Mouse (Mus musculus) neural tube, embryonic 10.5 days (tissue): ENCODE measurements at regions not wholly inside any gene's neighbourhood (a gene's known extent, or its start where the extent isn't known, plus 50 kb on each side); places are given as distances from the start of the nearest gene placed in this dataset.

Experiments
- DNase-seq: peaks from one replicate; pipeline ENCODE4 v3.0.0-alpha.2; 2017; ENCODE audit warnings: low spot score; ENCODE audit errors: extremely low spot score

DNA sequence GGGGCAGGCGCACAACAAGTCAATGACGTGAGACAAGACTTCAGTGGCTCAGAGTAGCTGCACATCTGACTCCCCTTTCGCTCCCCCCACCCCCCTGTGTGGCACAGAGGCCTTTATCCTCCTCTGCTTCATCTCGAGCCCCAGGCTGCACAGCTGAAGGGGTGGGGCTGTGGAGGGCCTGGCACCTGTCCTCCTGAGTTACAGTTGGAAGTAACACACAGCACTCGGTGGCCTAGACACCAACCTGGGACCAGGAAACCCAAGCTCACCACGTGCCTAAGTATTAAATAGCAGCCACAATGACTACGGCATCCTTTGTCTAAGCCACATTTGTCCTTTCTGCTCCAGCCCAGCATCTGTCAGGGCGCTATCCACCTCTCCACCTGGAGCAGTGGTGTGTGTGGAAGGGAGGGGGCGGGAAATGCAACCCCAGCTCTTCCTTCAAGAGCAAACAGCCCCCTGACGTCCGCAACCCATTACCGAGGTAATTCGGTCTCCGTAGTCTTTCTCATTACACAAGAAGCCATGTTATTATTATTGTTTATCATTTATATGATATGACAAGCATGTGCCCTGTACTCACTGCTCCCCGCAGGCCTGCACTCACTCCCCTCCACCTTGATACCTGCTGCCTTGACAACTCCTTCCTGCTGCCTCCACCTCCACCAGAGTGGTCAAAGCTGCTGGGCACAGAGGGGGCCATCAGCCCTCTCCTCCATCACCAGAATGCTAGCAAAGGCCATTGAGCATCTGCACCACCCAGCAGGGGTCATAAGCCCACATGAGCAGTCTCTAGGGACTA, 73.7 kb upstream of the Igsf21 start:
- no peak for DNase-seq

DNA sequence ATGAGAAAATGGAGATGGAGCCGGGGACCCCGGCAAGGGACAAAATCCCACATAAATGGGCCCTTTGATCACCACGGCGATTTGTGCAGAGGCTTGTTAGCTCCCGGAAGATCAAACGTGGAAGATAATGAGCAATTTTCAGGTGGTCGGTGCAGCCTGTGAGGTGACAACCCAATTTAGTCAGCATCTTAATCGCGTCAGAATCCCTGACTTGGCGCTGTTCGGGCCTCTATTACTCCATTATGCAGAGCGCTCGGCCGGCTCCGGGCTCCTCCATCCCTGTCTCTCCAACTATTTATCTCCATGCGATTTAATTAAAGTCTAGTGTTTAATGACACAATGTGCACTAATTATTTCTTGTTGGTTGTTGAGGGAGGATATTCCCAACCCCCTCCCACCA, 66.1 kb upstream of the Igsf21 start:
- no peak for DNase-seq

DNA sequence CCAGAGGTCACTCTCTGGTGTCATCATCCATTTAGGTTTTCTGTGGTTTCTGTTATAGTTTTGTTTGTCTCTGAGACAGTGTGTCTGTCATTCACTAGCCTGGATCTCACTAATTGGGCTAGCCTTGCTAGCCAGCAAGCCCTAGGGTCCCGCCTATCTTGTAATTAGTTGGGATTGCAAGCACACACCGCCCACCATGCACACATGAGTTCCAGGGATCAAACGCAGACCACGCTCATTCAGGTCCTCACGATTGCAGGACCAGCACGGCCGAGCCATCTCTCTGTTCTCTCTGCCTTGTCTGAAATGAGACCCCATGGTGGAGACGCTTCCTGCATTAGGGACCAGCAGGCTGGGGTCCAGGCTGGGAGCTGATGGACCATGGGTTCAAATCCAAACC, 60.9 kb upstream of the Igsf21 start:
- DNase-seq: no peak

DNA sequence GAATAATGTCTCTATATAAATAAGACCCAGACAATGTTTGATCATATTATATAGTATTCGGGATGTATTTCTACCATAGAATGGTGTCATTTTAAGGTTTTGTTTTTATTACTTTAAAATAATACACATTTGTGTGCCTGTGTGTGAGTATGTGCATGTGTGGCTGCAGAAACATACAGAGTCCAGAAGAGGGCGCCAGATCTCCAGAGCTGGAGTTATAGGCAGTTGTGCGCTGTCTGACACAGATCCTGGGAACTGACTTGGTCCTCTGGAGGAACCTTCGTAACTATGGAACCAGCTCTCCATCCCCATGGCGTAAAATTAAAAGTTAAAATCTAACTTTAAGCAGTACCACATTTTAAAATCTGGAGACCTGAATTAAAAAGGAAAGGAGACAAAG, 58.4 kb upstream of the Igsf21 start:
- DNase-seq: no peak

DNA sequence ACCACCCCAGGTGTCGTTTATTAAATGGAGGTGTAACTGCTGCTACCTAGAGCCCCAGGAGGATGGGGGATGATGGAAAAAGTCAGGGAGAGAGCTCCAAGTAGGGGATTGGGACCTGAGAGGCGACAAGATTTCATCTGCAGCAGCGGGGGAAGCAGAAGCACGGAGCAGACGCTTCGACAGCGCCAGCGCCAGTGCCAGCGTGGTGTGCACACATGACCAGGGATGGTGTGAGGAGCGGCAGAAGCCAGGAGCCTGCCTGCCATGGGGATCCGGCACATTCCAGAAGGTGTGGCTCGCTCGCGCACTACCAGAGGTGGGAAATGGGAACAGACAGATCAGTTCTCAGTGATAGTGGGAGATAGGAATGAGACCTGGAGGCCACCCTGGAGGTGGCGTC, 55.1 kb upstream of the Igsf21 start:
- DNase-seq: no peak

DNA sequence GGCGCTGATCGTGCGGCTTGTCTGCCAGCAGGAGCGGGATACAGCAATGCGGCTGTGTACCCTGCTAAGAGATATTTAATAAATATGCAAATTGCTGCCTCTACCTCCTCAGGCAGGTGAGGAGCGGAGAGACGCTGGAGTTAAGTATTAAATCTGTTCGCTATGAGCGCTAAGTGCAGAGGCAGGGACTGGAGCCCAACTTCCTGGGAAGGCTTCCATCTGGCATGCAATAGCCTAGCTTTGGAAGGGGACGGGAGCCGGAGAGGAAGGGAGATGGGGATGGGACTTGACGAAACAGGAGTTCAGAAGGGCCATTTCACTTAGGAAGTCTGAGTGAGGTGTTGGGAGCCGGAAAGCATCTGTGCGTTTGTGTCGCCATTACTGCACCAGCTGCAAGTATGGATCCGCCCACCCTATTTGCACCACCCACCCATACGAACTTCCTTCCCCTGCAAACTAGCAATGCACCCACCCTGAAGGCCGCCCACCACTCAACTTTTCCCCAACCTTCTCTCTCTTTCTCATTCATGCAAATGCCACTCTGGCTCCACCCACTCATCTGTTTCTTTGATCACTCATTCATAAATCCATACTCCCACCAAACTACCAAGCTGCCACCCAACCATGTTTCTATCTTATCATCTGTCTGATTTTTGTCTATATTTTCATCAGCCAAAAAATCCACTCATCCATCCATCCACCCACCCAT, 51.5 kb upstream of the Igsf21 start:
- DNase-seq: no peak
